Mouse (Mus musculus): ENCODE measurements at regions not wholly inside any gene's neighbourhood (a gene's known extent, or its start where the extent isn't known, plus 50 kb on each side); places are given as distances from the start of the nearest gene placed in this dataset.

GRCm38 (mm10) chr5:119739386-119739785, 68.9 kb downstream of the Tbx3 start:
- H3K36me3 ChIP-seq (replicated peaks; ENCODE audit: control insufficient read depth, insufficient read depth, low read depth, low read length), result no peaks in the 10 kb centered on the region
- WGBS, result 69% methylated on average over 4 of the region's 4 CpGs
- no peaks in the 10 kb centered on the region for H3K9me3 ChIP-seq (replicated peaks; ENCODE audit: control insufficient read depth, low read length)
- H3K27me3 ChIP-seq (ENCODE audit: control insufficient read depth, insufficient read depth, low read length), result no peaks in the 10 kb centered on the region
- DNase-seq (ENCODE audit: low spot score) (no peak), ATAC-seq (replicated peaks; ENCODE audit: insufficient number of reproducible peaks, low FRiP score, low TSS enrichment, low read depth) (no peak)
- H3K27ac ChIP-seq (replicated peaks; ENCODE audit: low read depth, low read length), result no peak overlapping the region
- no peaks in the 10 kb centered on the region for H3K4me1 ChIP-seq (ENCODE audit: control insufficient read depth, insufficient read depth, low read length)
- H3K4me3 ChIP-seq (ENCODE audit: low read depth, low read length), result no peak overlapping the region
- H3K4me2 ChIP-seq (ENCODE audit: low read depth, low read length), result no peak overlapping the region
- H3K9ac ChIP-seq (replicated peaks; ENCODE audit: low read length), result no peak overlapping the region

DNA sequence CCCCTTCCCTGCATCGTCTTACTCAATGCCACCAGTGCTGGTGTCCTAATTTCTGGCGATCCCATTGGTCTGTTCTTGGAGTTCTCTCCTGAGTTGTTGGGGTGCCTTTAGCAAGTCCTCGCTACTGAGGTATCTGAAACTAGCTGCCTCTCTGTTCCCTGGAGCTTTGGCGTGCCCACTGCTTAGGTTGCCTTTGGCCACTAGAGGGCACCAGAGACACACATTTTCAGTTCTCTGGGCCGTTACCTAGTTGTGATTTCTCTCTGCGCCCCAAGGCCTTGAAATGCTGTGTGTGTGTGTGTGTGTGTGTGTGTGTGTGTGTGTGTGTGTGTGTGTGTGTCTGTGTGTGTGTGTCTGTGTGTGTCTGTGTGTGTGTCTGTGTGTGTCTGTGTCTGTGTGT, 70.6 kb downstream of the Tbx3 start:
- ATAC-seq (replicated peaks; ENCODE audit: insufficient number of reproducible peaks, low FRiP score, low TSS enrichment, low read depth) (no peak), DNase-seq (ENCODE audit: low spot score) (peak; percentile 91)
- Histone ChIP-seq H3K27me3 (ENCODE audit: control insufficient read depth, insufficient read depth, low read length) (no peaks in the 10 kb centered on the region), H3K4me1 (ENCODE audit: control insufficient read depth, insufficient read depth, low read length) (no peaks in the 10 kb centered on the region), H3K4me3 (ENCODE audit: low read depth, low read length) (no peak overlapping the region), H3K4me2 (ENCODE audit: low read depth, low read length) (no peak overlapping the region), H3K27ac (replicated peaks; ENCODE audit: low read depth, low read length) (no peak overlapping the region), H3K36me3 (replicated peaks; ENCODE audit: control insufficient read depth, insufficient read depth, low read depth, low read length) (no peaks in the 10 kb centered on the region), H3K9ac (replicated peaks; ENCODE audit: low read length) (no peak overlapping the region), H3K9me3 (replicated peaks; ENCODE audit: control insufficient read depth, low read length) (no peaks in the 10 kb centered on the region)
- WGBS, result 8% methylated on average over 6 of the region's 6 CpGs

DNA sequence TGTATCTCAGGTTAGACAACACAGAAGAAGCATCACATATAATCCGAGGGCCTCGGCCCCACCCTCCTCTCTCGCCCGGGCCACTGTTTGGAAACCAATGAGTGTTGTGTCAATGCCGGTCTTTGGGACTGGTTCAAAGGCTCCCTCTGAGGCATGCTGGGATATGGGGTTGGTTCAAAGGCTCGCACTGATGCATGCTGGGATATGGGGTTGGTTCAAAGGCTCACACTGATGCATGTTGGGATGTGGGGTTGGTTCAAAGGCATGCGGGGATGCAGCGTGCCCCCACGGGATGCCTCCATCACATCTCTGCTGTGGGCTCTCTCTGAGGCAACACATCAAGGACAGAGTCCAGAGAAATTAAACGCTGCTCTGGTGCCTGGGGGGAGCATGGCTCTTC, 73.3 kb downstream of the Tbx3 start:
- Histone ChIP-seq H3K36me3 (replicated peaks; ENCODE audit: control insufficient read depth, insufficient read depth, low read depth, low read length) (no peaks in the 10 kb centered on the region), H3K4me1 (ENCODE audit: control insufficient read depth, insufficient read depth, low read length) (no peaks in the 10 kb centered on the region), H3K9ac (replicated peaks; ENCODE audit: low read length) (no peak overlapping the region), H3K27me3 (ENCODE audit: control insufficient read depth, insufficient read depth, low read length) (peaks cover 14% of the 10 kb centered on the region), H3K4me3 (ENCODE audit: low read depth, low read length) (no peak overlapping the region), H3K9me3 (replicated peaks; ENCODE audit: control insufficient read depth, low read length) (no peaks in the 10 kb centered on the region), H3K27ac (replicated peaks; ENCODE audit: low read depth, low read length) (no peak overlapping the region), H3K4me2 (ENCODE audit: low read depth, low read length) (no peak overlapping the region)
- ATAC-seq (replicated peaks; ENCODE audit: insufficient number of reproducible peaks, low FRiP score, low TSS enrichment, low read depth) (no peak), DNase-seq (ENCODE audit: low spot score) (no peak)
- 86% methylated on average over 10 of the region's 10 CpGs for WGBS

DNA sequence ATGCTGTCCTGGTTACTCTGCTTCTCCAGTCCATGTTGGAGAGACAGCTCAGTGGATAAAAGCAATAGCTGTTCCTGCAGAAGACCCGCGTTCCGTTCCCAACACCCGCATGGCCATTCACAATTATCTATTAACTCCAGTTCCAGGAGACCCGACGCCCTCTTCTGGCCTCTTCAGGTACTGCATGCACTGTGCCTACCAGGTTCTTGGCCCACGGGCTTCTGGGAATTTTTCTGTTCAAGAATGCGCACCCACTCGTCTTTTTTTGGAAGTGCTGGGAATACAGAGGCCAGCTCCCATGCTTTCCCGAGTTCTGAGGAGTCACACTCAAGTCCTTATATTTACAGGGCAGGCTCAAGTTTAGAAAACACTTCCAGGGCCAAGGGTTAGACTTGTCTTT, 76.6 kb downstream of the Tbx3 start:
- ATAC-seq (replicated peaks; ENCODE audit: insufficient number of reproducible peaks, low FRiP score, low TSS enrichment, low read depth), result no peak
- no peak overlapping the region for H3K4me2 ChIP-seq (ENCODE audit: low read depth, low read length)
- WGBS, result 73% methylated on average over 10 of the region's 10 CpGs

GRCm38 (mm10) chr5:119748667-119749066, 78.2 kb downstream of the Tbx3 start:
- WGBS, result under 1% methylated on average over 21 of the region's 21 CpGs
- Histone ChIP-seq H3K27me3 (ENCODE audit: control insufficient read depth, insufficient read depth, low read length) (peaks cover 24% of the 10 kb centered on the region), H3K27ac (replicated peaks; ENCODE audit: low read depth, low read length) (no peak overlapping the region), H3K4me3 (ENCODE audit: low read depth, low read length) (peak overlapping the region; percentile 3; the same call in 1 of the 2 replicates), H3K9me3 (replicated peaks; ENCODE audit: control insufficient read depth, low read length) (no peaks in the 10 kb centered on the region), H3K9ac (replicated peaks; ENCODE audit: low read length) (no peak overlapping the region), H3K36me3 (replicated peaks; ENCODE audit: control insufficient read depth, insufficient read depth, low read depth, low read length) (no peaks in the 10 kb centered on the region), H3K4me1 (ENCODE audit: control insufficient read depth, insufficient read depth, low read length) (no peaks in the 10 kb centered on the region; the same call in 1 of the 2 replicates), H3K4me2 (ENCODE audit: low read depth, low read length) (peak overlapping the region; percentile 40)
- DNase-seq (ENCODE audit: low spot score), result peak; percentile 23
- no peak for ATAC-seq (replicated peaks; ENCODE audit: insufficient number of reproducible peaks, low FRiP score, low TSS enrichment, low read depth)

More for the DNA sequence above, 76.6 kb downstream of the Tbx3 start:
- Histone ChIP-seq H3K9ac (replicated peaks; ENCODE audit: low read length) (no peak overlapping the region), H3K27me3 (ENCODE audit: control insufficient read depth, insufficient read depth, low read length) (peaks cover 24% of the 10 kb centered on the region), H3K36me3 (replicated peaks; ENCODE audit: control insufficient read depth, insufficient read depth, low read depth, low read length) (no peaks in the 10 kb centered on the region), H3K4me1 (ENCODE audit: control insufficient read depth, insufficient read depth, low read length) (no peaks in the 10 kb centered on the region; the same call in 1 of the 2 replicates), H3K9me3 (replicated peaks; ENCODE audit: control insufficient read depth, low read length) (no peaks in the 10 kb centered on the region), H3K4me3 (ENCODE audit: low read depth, low read length) (no peak overlapping the region), H3K27ac (replicated peaks; ENCODE audit: low read depth, low read length) (no peak overlapping the region)
- no peak for DNase-seq (ENCODE audit: low spot score)

DNA sequence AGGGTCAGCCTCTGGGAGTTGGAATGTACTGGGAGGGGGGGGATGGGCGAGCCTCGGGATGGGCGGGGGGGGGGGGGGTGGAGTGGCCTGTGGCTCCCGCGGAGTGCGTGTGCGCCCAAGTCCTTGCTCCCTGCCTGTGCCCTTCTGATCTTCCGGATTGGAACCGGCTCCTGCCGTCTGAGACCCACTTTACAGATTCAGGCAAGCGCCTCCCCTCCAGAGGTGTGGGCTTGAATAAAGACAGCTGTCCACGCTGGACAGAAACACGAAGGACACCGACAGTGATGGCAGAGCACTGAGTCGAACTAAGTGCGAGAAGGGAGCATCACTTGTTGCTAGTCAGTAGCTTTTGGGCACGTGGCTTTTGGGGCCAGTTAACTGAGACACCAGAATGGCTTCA, 78.7 kb downstream of the Tbx3 start:
- WGBS, result 4% methylated on average over 11 of the region's 17 CpGs
- no peak overlapping the region for H3K9ac ChIP-seq (replicated peaks; ENCODE audit: low read length)
- no peaks in the 10 kb centered on the region for H3K36me3 ChIP-seq (replicated peaks; ENCODE audit: control insufficient read depth, insufficient read depth, low read depth, low read length)
- no peak for ATAC-seq (replicated peaks; ENCODE audit: insufficient number of reproducible peaks, low FRiP score, low TSS enrichment, low read depth)
- no peak for DNase-seq (ENCODE audit: low spot score)
- H3K9me3 ChIP-seq (replicated peaks; ENCODE audit: control insufficient read depth, low read length), result no peaks in the 10 kb centered on the region
- peak overlapping the region; percentile 3; the same call in 1 of the 2 replicates for H3K4me3 ChIP-seq (ENCODE audit: low read depth, low read length)
- H3K4me2 ChIP-seq (ENCODE audit: low read depth, low read length), result peak overlapping the region; percentile 40
- H3K4me1 ChIP-seq (ENCODE audit: control insufficient read depth, insufficient read depth, low read length), result no peaks in the 10 kb centered on the region; the same call in 1 of the 2 replicates
- no peak overlapping the region for H3K27ac ChIP-seq (replicated peaks; ENCODE audit: low read depth, low read length)
- H3K27me3 ChIP-seq (ENCODE audit: control insufficient read depth, insufficient read depth, low read length), result peaks cover 24% of the 10 kb centered on the region

GRCm38 (mm10) chr5:119755782-119756181, 76.7 kb upstream of the Tbx5 start:
- WGBS, result 62% methylated on average over 9 of the region's 9 CpGs
- Histone ChIP-seq H3K4me2 (ENCODE audit: low read depth, low read length) (no peak overlapping the region), H3K36me3 (replicated peaks; ENCODE audit: control insufficient read depth, insufficient read depth, low read depth, low read length) (no peaks in the 10 kb centered on the region), H3K9ac (replicated peaks; ENCODE audit: low read length) (no peak overlapping the region), H3K4me3 (ENCODE audit: low read depth, low read length) (no peak overlapping the region), H3K4me1 (ENCODE audit: control insufficient read depth, insufficient read depth, low read length) (no peaks in the 10 kb centered on the region), H3K9me3 (replicated peaks; ENCODE audit: control insufficient read depth, low read length) (no peaks in the 10 kb centered on the region), H3K27ac (replicated peaks; ENCODE audit: low read depth, low read length) (no peak overlapping the region), H3K27me3 (ENCODE audit: control insufficient read depth, insufficient read depth, low read length) (no peaks in the 10 kb centered on the region; the same call in 1 of the 2 replicates)
- no peak for DNase-seq (ENCODE audit: low spot score)
- ATAC-seq (replicated peaks; ENCODE audit: insufficient number of reproducible peaks, low FRiP score, low TSS enrichment, low read depth), result no peak

DNA sequence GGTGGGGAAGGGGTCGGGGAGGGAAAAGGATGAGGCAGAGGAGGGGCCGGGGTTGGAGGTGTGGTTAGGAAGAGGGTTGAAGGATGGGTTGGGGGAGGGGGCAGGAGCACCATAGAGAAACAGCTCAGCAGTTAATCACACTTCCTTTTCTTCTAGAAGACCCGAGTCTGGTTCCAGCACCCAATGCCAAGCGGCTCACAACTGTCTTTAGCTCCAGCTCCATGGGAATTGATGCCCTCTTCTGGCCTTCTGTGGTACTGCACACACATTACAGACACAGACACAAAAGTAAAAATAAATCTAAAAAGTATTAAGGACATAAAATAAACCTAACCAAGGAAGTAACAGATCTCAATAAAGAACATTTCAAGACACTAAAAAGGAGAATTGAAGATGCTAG, 73.6 kb upstream of the Tbx5 start:
- Histone ChIP-seq H3K4me2 (ENCODE audit: low read depth, low read length) (no peak overlapping the region), H3K27me3 (ENCODE audit: control insufficient read depth, insufficient read depth, low read length) (no peaks in the 10 kb centered on the region)
- WGBS, result 68% methylated on average over 4 of the region's 4 CpGs

More for the DNA sequence above, 73.6 kb upstream of the Tbx5 start:
- no peak for DNase-seq (ENCODE audit: low spot score)
- H3K9ac ChIP-seq (replicated peaks; ENCODE audit: low read length), result no peak overlapping the region
- no peaks in the 10 kb centered on the region for H3K36me3 ChIP-seq (replicated peaks; ENCODE audit: control insufficient read depth, insufficient read depth, low read depth, low read length)
- no peak overlapping the region for H3K27ac ChIP-seq (replicated peaks; ENCODE audit: low read depth, low read length)
- ATAC-seq (replicated peaks; ENCODE audit: insufficient number of reproducible peaks, low FRiP score, low TSS enrichment, low read depth), result no peak
- H3K9me3 ChIP-seq (replicated peaks; ENCODE audit: control insufficient read depth, low read length), result no peaks in the 10 kb centered on the region
- no peak overlapping the region for H3K4me3 ChIP-seq (ENCODE audit: low read depth, low read length)
- no peaks in the 10 kb centered on the region for H3K4me1 ChIP-seq (ENCODE audit: control insufficient read depth, insufficient read depth, low read length)
